Mouse (Mus musculus) heart, embryonic 11.5 days (tissue): ENCODE measurements around the gene Zfp992. TPM values are rescaled to one million over a fixed set of nuclear protein-coding genes. Genes with fewer than 3 reads are reported as not detected.
"Not testable (repeated sequence)": the region's sequence is repeated elsewhere in the genome, so short reads cannot be mapped to it uniquely, and the experiment has no call there.

ENCODE experiments used
- ATAC-seq: fragments of 200-750 bp; cut with Nextera tagmentation; replicated peaks from 2 replicates; pipeline ENCODE4 v1.8.0; 2017; ENCODE audit warnings: moderate library complexity; ENCODE audit not compliant: insufficient number of reproducible peaks, low FRiP score, low TSS enrichment
- H3K27ac ChIP-seq: fragments of 300-500 bp; sonication (generic); 2 replicates; pipeline ENCODE4 v1.5.1; 2014; ENCODE audit warnings: mild to moderate bottlenecking, low read depth, low read length
- H3K27me3 ChIP-seq: fragments of 300-500 bp; sonication (generic); 2 replicates; pipeline ENCODE4 v1.6.1; 2014; ENCODE audit warnings: mild to moderate bottlenecking, low read length, mixed read lengths; ENCODE audit not compliant: control insufficient read depth, insufficient read depth
- H3K36me3 ChIP-seq: fragments of 300-500 bp; sonication (generic); 2 replicates; pipeline ENCODE4 v1.6.1; 2014; ENCODE audit warnings: mild to moderate bottlenecking, low read length, moderate library complexity, mixed read lengths; ENCODE audit not compliant: control insufficient read depth, insufficient read depth
- H3K4me1 ChIP-seq: fragments of 300-500 bp; sonication (generic); 2 replicates; pipeline ENCODE4 v1.6.1; 2014; ENCODE audit warnings: low read length; ENCODE audit not compliant: control insufficient read depth, insufficient read depth
- H3K4me2 ChIP-seq: fragments of 300-500 bp; sonication (generic); 2 replicates; pipeline ENCODE4 v1.6.1; 2014; ENCODE audit warnings: mild to moderate bottlenecking, moderate library complexity
- H3K4me3 ChIP-seq: fragments of 300-500 bp; sonication (generic); 2 replicates; pipeline ENCODE4 v1.5.1; 2014; ENCODE audit warnings: low read depth, low read length
- H3K9ac ChIP-seq: fragments of 300-500 bp; sonication (generic); 2 replicates; pipeline ENCODE4 v1.6.1; 2014; ENCODE audit warnings: mild to moderate bottlenecking, low read depth, low read length, moderate library complexity
- H3K9me3 ChIP-seq: fragments of 300-500 bp; sonication (generic); replicated peaks from 2 replicates; pipeline ENCODE4 v1.6.1; 2016; ENCODE audit warnings: low read length; ENCODE audit not compliant: control insufficient read depth
- WGBS: fragments of 180-500 bp; shearing (Covaris S2); extraction: QIAGEN DNeasy Blood & Tissue Kit; methylation state at CpG from one replicate; pipeline ENCODE4 v1.1.7; 2014; ENCODE audit not compliant: insufficient replicate concordance; 5-methylcytosine and 5-hydroxymethylcytosine counted together
- polyA plus RNA-seq: library from polyadenylated mRNA; unstranded; fragments of >200 nt; fragmentation: Nextera tagmentation; extraction: Ambion mirVana; gene quantifications from 2 replicates; pipeline ENCODE4 v1.2.1, GENCODE M21; 2014

Gene Zfp992
- polyA plus RNA-seq, 1 experiment from 2014 or later: 4.5 TPM

GRCm38 (mm10) chr4:146482546-146482945 is 33.7 kb downstream of the Zfp992 start:
- ATAC-seq: peak; percentile 53; the same call in 1 of the 2 replicates
- H3K36me3 ChIP-seq, H3K4me2 ChIP-seq, H3K27ac ChIP-seq, H3K4me1 ChIP-seq, H3K9ac ChIP-seq, H3K4me3 ChIP-seq, H3K27me3 ChIP-seq: not testable (repeated sequence)
- WGBS: 82% methylated on average over 10 of the region's 10 CpGs
- H3K9me3 ChIP-seq: peaks cover 60% of the 10 kb centered on the region

- H3K9ac ChIP-seq, H3K4me1 ChIP-seq, H3K4me3 ChIP-seq, H3K4me2 ChIP-seq, H3K27ac ChIP-seq, H3K36me3 ChIP-seq, H3K27me3 ChIP-seq: not testable (repeated sequence)
- WGBS: 69% methylated on average over 13 of the region's 13 CpGs
- peaks cover 57% of the 10 kb centered on the region for H3K9me3 ChIP-seq
- ATAC-seq: peak; percentile 33
These were observed 34.9 kb downstream of the Zfp992 start for GRCm38 (mm10) chr4:146483571-146484280.

- not testable (repeated sequence) for H3K4me2 ChIP-seq, H3K27me3 ChIP-seq, ATAC-seq, H3K4me3 ChIP-seq, H3K4me1 ChIP-seq, H3K9ac ChIP-seq, H3K36me3 ChIP-seq, H3K27ac ChIP-seq
- H3K9me3 ChIP-seq: peaks cover 58% of the 10 kb centered on the region
These were observed 35.9 kb downstream of the Zfp992 start for GRCm38 (mm10) chr4:146484676-146485075.

GRCm38 (mm10) chr4:146485183-146485939 is 36.5 kb downstream of the Zfp992 start:
- not testable (repeated sequence) for H3K27me3 ChIP-seq, H3K36me3 ChIP-seq, H3K4me2 ChIP-seq, H3K27ac ChIP-seq, H3K9ac ChIP-seq, H3K4me1 ChIP-seq, H3K4me3 ChIP-seq, ATAC-seq
- WGBS: 66% methylated on average over 6 of the region's 6 CpGs
- peaks cover 57% of the 10 kb centered on the region for H3K9me3 ChIP-seq

- not testable (repeated sequence) for H3K4me1 ChIP-seq, H3K4me2 ChIP-seq, H3K4me3 ChIP-seq, H3K36me3 ChIP-seq, H3K27ac ChIP-seq, H3K27me3 ChIP-seq, H3K9ac ChIP-seq
- peak; percentile 16; the same call in 1 of the 2 replicates for ATAC-seq
- WGBS: 72% methylated on average over 1 of the region's 1 CpGs
- peaks cover 54% of the 10 kb centered on the region for H3K9me3 ChIP-seq
These were observed 37.9 kb downstream of the Zfp992 start for GRCm38 (mm10) chr4:146486753-146487152.

GRCm38 (mm10) chr4:146489196-146489595 is 40.4 kb downstream of the Zfp992 start:
- not testable (repeated sequence) for H3K27me3 ChIP-seq, ATAC-seq, H3K27ac ChIP-seq, H3K4me2 ChIP-seq, H3K9ac ChIP-seq, H3K36me3 ChIP-seq, H3K4me3 ChIP-seq, H3K4me1 ChIP-seq
- H3K9me3 ChIP-seq: peaks cover 51% of the 10 kb centered on the region
- WGBS: 71% methylated on average over 4 of the region's 4 CpGs

- ATAC-seq: 0 out of 2 replicates have a peak, but pooled peaks have one; percentile 20
- WGBS: 69% methylated on average over 1 of the region's 1 CpGs
- H3K4me3 ChIP-seq, H3K4me2 ChIP-seq, H3K4me1 ChIP-seq, H3K27me3 ChIP-seq, H3K9ac ChIP-seq, H3K27ac ChIP-seq, H3K36me3 ChIP-seq: not testable (repeated sequence)
- peaks cover 38% of the 10 kb centered on the region for H3K9me3 ChIP-seq
These were observed 43.2 kb downstream of the Zfp992 start for GRCm38 (mm10) chr4:146491993-146492392.

GRCm38 (mm10) chr4:146492439-146492838 is 43.6 kb downstream of the Zfp992 start:
- Histone ChIP-seq H3K36me3 (no peaks in the 10 kb centered on the region), H3K4me3 (no peak overlapping the region), H3K27me3 (no peaks in the 10 kb centered on the region), H3K4me2 (no peak overlapping the region), H3K9me3 (peaks cover 37% of the 10 kb centered on the region), H3K27ac (no peak overlapping the region), H3K4me1 (no peaks in the 10 kb centered on the region), H3K9ac (no peak overlapping the region)
- ATAC-seq: no peak

- Histone ChIP-seq H3K9ac (no peak overlapping the region), H3K27ac (no peak overlapping the region), H3K4me3 (no peak overlapping the region), H3K36me3 (no peaks in the 10 kb centered on the region), H3K9me3 (peaks cover 42% of the 10 kb centered on the region), H3K4me1 (no peaks in the 10 kb centered on the region), H3K4me2 (no peak overlapping the region), H3K27me3 (no peaks in the 10 kb centered on the region)
- ATAC-seq: no peak
- WGBS: 52% methylated on average over 1 of the region's 1 CpGs
These were observed 44.0 kb downstream of the Zfp992 start for GRCm38 (mm10) chr4:146492851-146493250.
